Mouse (Mus musculus) inflammation-experienced regulatory T-cells, adult 6 months (primary cell): ENCODE data around the gene Ndufb11. TPM values are rescaled to one million over a fixed set of nuclear protein-coding genes. Genes with fewer than 3 reads are reported as not detected.
A peak's percentile ranks its signal among the peaks of the same experiment; 100 is the strongest.

Experiments used
- ATAC-seq: one replicate; pipeline ENCODE4 v1.8.0; 2017
- polyA plus RNA-seq, 3 experiments: library from polyadenylated mRNA; unstranded; fragments of 100-300 nt; shearing (Covaris generic); gene quantifications; one replicate each; pipeline ENCODE4 v1.2.1; 2017

Gene Ndufb11
- 100 to 1,000 TPM; 246 to 261 (median 246) TPM for polyA plus RNA-seq

GRCm38 (mm10) chrX:20617176-20617902 lies at the start of gene Ndufb11, which contains the start of gene Rbm10:
TSS of gene Ndufb11 (minus strand) at chrX:20617619.
TSS of gene Rbm10 (plus strand) at chrX:20617503.
- peak; percentile 93 for ATAC-seq

GRCm38 (mm10) chrX:20663444-20663790 lies 46.0 kb upstream of the Ndufb11 start:
- peak; percentile 4 for ATAC-seq

GRCm38 (mm10) chrX:20662716-20663443 lies 45.5 kb upstream of the Ndufb11 start:
- peak; percentile 70 for ATAC-seq

- no peak for ATAC-seq
Observed at GRCm38 (mm10) chrX:20662317-20662715, 44.9 kb upstream of the Ndufb11 start.

- ATAC-seq: no peak
Observed at GRCm38 (mm10) chrX:20658891-20659406, 41.5 kb upstream of the Ndufb11 start.

GRCm38 (mm10) chrX:20658026-20658652 lies 40.7 kb upstream of the Ndufb11 start, which contains the start of gene Uba1:
TSS of gene Uba1 (plus strand) at chrX:20658326.
- peak; percentile 88 for ATAC-seq

GRCm38 (mm10) chrX:20657593-20657992 lies 40.2 kb upstream of the Ndufb11 start:
- ATAC-seq: no peak

- ATAC-seq: no peak
Observed at GRCm38 (mm10) chrX:20644780-20645179, 27.4 kb upstream of the Ndufb11 start.

- no peak for ATAC-seq
Observed at GRCm38 (mm10) chrX:20638141-20638540, 20.7 kb upstream of the Ndufb11 start.

- ATAC-seq: no peak
Observed at GRCm38 (mm10) chrX:20617903-20618399, 532 bp upstream of the Ndufb11 start.

- peak; percentile 2 for ATAC-seq
Observed at GRCm38 (mm10) chrX:20616861-20617175, 601 bp downstream of the Ndufb11 start.

- no peak for ATAC-seq
Observed at GRCm38 (mm10) chrX:20608500-20608899, 8.9 kb downstream of the Ndufb11 start.

- ATAC-seq: no peak
Observed at GRCm38 (mm10) chrX:20587968-20588367, 29.5 kb downstream of the Ndufb11 start.

GRCm38 (mm10) chrX:20573927-20574326 lies 43.5 kb downstream of the Ndufb11 start:
- no peak for ATAC-seq

GRCm38 (mm10) chrX:20572683-20573082 lies 44.7 kb downstream of the Ndufb11 start:
- no peak for ATAC-seq

GRCm38 (mm10) chrX:20571024-20571423 lies 46.4 kb downstream of the Ndufb11 start:
- no peak for ATAC-seq

Other genes starting within 250 kb of the Ndufb11 start
- 1 to 10 TPM; 1.1 to 1.6 (median 1.4) TPM for gene Jade3, start 191.9 kb downstream of the Ndufb11 start, polyA plus RNA-seq
- not detected for gene Rgn, start 67.8 kb downstream of the Ndufb11 start, polyA plus RNA-seq
- gene Rbm10, start 116 bp downstream of the Ndufb11 start, polyA plus RNA-seq: 10 to 100 TPM; 38.3 to 45.6 (median 42.8) TPM
- gene Uba1, start 40.7 kb upstream of the Ndufb11 start, polyA plus RNA-seq: 100 to 1,000 TPM; 106 to 132 (median 118) TPM
- 10 to 100 TPM in 2 of 3 experiments, 1 to 10 TPM in 1; 5.6 to 14.2 (median 13.1) TPM for gene Cdk16, start 70.3 kb upstream of the Ndufb11 start, polyA plus RNA-seq
- 10 to 100 TPM in 2 of 3 experiments, 1 to 10 TPM in 1; 6.5 to 21.8 (median 12.9) TPM for gene Usp11, start 86.3 kb upstream of the Ndufb11 start, polyA plus RNA-seq
- gene Araf, start 180.2 kb upstream of the Ndufb11 start, polyA plus RNA-seq: 100 to 1,000 TPM in 2 of 3 experiments, 10 to 100 TPM in 1; 99.1 to 180 (median 137) TPM